Mouse (Mus musculus) urinary bladder, adult 18-20 months (tissue): ENCODE results near the gene Gstm7.

Experiments used
- DNase-seq, 2 experiments: peaks; one replicate each; pipeline ENCODE4 v3.0.0; 2022; ENCODE audit warnings: low spot score in 2 of 2, mixed read lengths in 2 of 2

Gstm7 gene

GRCm38 (mm10) chr3:107877747-107878736 is 53.6 kb downstream of the Gstm7 start:
- no peak for DNase-seq

- DNase-seq: no peak
These were observed 54.6 kb downstream of the Gstm7 start, which contains the start of gene Eps8l3 for GRCm38 (mm10) chr3:107877005-107877404. Gene Eps8l3 (plus strand): TSS chr3:107877229.
